Mouse (Mus musculus) 3134 (cell line): ENCODE results near the gene Nup54.
A peak's percentile ranks its signal among the peaks of the same experiment; 100 is the strongest.

Experiments used
- DNase-seq: peaks from one replicate; pipeline ENCODE4 v3.0.0-alpha.2; 2011; ENCODE audit warnings: low spot score; ENCODE audit not compliant: insufficient read length; ENCODE audit errors: extremely low read depth

Gene Nup54

GRCm38 (mm10) chr5:92413271-92413981 is 21.6 kb downstream of the Nup54 start:
- DNase-seq, result no peak

DNA sequence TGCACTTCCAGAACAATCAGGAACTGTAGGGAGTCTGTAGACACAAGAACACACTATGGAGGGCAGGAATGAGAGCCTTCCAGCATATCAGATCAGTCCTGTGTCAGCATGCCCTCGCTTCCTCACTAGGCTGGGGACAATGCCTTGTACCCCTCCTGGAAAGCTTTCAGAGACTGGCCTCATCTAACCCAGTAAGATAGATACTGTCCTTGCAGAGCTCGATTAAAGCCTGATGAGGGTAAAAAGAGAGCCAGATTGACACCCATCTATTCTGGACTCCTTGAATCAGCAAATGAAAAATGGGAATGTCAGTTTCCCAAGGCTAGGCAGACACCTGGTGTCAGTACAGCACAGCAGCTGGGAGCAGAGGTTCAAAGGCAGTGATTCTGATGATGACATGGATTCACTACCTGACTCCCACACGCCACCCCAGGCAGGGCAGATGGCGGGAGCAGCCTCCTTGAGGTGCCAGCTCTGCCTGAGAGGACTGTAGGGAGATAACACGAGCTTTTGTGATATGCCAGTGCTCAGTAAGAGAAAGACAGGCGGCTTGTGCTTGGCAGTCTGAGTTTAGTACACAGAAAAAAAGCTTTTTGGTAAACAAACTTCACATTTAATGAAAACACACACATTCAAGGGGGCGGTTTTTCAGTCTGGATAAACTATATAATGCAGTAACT is 23.4 kb downstream of the Nup54 start:
- no peak for DNase-seq

- DNase-seq, result no peak
Observed at GRCm38 (mm10) chr5:92410486-92410885, 24.5 kb downstream of the Nup54 start.

- no peak for DNase-seq
Observed at GRCm38 (mm10) chr5:92409361-92410155, 25.5 kb downstream of the Nup54 start.

GRCm38 (mm10) chr5:92404400-92404678 is 30.7 kb downstream of the Nup54 start:
- no peak for DNase-seq

- no peak for DNase-seq
Observed at GRCm38 (mm10) chr5:92403562-92404399, 31.2 kb downstream of the Nup54 start.

DNA sequence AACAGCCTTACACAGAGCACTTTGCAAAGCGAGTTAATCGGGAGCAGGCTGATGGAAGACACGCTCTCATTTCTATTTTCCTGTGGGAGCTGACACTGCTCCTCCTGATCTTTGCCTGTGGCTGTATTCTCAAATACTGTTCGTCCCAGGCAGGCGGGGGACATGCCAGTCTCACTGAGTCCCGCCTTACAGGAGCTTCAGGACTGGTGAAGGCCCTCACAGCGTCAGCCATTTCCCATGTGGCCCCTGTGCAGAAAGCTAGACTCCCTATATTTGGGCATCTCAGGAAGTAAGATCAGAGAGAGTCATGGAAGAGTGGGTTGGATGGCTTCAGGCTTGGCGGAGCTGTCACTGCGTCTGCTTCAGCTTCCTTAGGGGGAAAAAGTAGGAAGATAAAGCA is 32.2 kb downstream of the Nup54 start:
- DNase-seq, result no peak

- DNase-seq, result peak; percentile 30
Observed at GRCm38 (mm10) chr5:92398153-92398552, 36.9 kb downstream of the Nup54 start.

DNA sequence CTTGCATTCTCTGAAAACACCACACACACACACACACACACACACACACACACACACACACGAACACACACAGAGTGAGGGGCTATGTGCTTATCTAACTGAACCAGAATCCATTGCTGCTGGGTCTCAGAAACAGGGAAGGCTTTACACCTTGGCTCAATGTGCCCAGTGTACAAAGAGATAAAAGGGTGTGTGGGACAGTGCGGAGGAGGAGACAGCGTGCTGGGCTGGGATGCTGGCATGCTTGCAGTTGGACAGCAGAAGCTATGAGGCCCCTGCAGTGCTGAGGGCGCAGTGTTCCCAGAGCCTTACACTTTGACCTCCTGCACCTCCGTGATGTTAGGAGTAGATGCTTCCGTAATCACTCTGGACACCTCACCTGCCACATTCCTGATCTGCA is 38.5 kb downstream of the Nup54 start:
- DNase-seq, result no peak

GRCm38 (mm10) chr5:92395764-92396163 is 39.3 kb downstream of the Nup54 start:
- no peak for DNase-seq

GRCm38 (mm10) chr5:92393863-92394262 is 41.2 kb downstream of the Nup54 start:
- DNase-seq, result no peak

GRCm38 (mm10) chr5:92392542-92392941 is 42.5 kb downstream of the Nup54 start:
- DNase-seq, result no peak

GRCm38 (mm10) chr5:92390615-92391014 is 44.4 kb downstream of the Nup54 start:
- no peak for DNase-seq

DNA sequence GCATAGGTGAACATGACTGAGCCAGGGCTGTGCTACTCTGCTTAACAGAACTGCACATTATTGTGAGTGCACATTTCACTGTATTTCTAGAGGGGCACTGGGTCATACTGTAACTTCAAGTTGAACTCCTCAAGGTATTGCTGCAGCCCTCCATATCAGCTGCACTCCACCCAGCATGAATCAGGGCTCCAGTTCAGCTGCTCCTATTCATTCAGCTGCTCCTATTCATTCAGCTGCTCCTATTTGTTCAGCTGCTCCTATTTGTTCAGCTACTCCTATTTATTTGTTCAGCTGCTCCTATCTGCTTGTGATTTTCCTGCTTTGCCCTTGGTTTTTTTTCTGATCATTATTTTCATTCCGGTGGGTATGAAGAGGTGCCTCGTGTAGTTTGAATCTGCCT is 45.0 kb downstream of the Nup54 start:
- no peak for DNase-seq

- DNase-seq, result no peak
Observed at GRCm38 (mm10) chr5:92387433-92387832, 47.6 kb downstream of the Nup54 start.

DNA sequence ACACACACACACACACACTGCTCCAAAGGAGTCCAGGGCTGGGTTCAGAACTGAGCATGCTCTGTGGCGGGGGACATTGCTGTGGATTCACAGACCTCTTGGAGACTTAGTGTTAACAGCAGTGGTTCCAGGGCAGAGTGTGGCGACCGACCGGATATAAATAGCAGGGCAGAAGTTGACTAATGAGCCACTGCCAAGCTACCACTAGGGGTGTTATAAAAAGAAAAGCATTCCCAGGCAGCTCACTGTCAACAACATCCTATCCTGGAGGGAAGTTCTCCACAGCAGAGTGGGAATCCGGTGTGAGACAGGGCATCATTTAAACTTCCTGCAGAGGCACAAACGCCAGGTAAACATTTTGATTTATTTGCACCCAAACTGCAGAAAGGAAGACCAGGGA is 48.4 kb downstream of the Nup54 start:
- no peak for DNase-seq

- DNase-seq, result no peak
Observed at GRCm38 (mm10) chr5:92386102-92386501, 48.9 kb downstream of the Nup54 start.

GRCm38 (mm10) chr5:92384855-92385254 is 50.2 kb downstream of the Nup54 start:
- peak; percentile 28 for DNase-seq

DNA sequence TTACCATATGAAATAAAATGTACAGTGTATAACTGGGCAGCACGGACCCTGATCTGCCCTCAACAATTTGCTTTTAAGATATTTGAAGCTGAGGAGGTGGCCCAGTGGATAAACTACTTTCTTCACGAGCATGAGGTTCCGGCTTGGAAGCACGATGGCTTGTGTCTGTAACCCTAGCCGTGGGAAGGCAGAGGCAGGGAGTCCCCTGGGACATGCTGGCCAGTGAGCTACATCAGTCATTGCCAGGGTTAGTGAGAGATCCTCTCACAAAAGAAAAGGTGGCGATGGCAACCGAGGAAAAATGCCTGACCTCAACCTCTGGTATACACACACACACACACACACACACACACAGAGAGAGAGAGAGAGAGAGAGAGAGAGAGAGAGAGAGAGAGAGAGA is 51.3 kb downstream of the Nup54 start:
- no peak for DNase-seq

- DNase-seq, result no peak
Observed at GRCm38 (mm10) chr5:92382349-92382679, 52.7 kb downstream of the Nup54 start.
